Mouse (Mus musculus) neural tube, embryonic 15.5 days (tissue): Measurements from ENCODE around the gene Polr1c. TPM values are rescaled to one million over a fixed set of nuclear protein-coding genes. Genes with fewer than 3 reads are reported as not detected.

Experiments used
- ATAC-seq: fragments of 200-750 bp; cut with Nextera tagmentation; 2 replicates; pipeline ENCODE4 v1.8.0; 2017; ENCODE audit warnings: mild to moderate bottlenecking, moderate TSS enrichment, moderate library complexity; ENCODE audit not compliant: low FRiP score
- H3K27ac ChIP-seq: fragments of 300-500 bp; sonication (generic); replicated peaks from 2 replicates; pipeline ENCODE4 v1.5.1; 2015; ENCODE audit warnings: mild to moderate bottlenecking, inconsistent platforms
- H3K27me3 ChIP-seq: fragments of 300-500 bp; sonication (generic); replicated peaks from 2 replicates; pipeline ENCODE4 v1.6.1; 2015; ENCODE audit warnings: inconsistent platforms
- H3K36me3 ChIP-seq: fragments of 300-500 bp; sonication (generic); 2 replicates; pipeline ENCODE4 v1.6.1; 2015; ENCODE audit warnings: inconsistent platforms
- H3K4me1 ChIP-seq: fragments of 300-500 bp; sonication (generic); 2 replicates; pipeline ENCODE4 v1.6.1; 2015; ENCODE audit warnings: inconsistent platforms
- H3K4me2 ChIP-seq: fragments of 300-500 bp; sonication (generic); 2 replicates; pipeline ENCODE4 v1.6.1; 2015; ENCODE audit warnings: inconsistent platforms, mild to moderate bottlenecking, moderate library complexity
- H3K4me3 ChIP-seq: fragments of 300-500 bp; sonication (generic); replicated peaks from 2 replicates; pipeline ENCODE4 v1.5.1; 2015; ENCODE audit warnings: mild to moderate bottlenecking, inconsistent platforms
- H3K9ac ChIP-seq: fragments of 300-500 bp; sonication (generic); replicated peaks from 2 replicates; pipeline ENCODE4 v1.6.1; 2015; ENCODE audit warnings: mild to moderate bottlenecking, inconsistent platforms
- H3K9me3 ChIP-seq: fragments of 300-500 bp; sonication (generic); replicated peaks from 2 replicates; pipeline ENCODE4 v1.6.1; 2016; ENCODE audit warnings: inconsistent platforms
- WGBS: fragments of 180-500 bp; shearing (Covaris S2); methylation state at CpG from one replicate; pipeline ENCODE4 v1.1.7; 2015; ENCODE audit warnings: mixed read lengths; 5-methylcytosine and 5-hydroxymethylcytosine counted together
- microRNA counts: library from miRNA; unstranded; fragments of <30 nt; microRNA quantifications from one replicate; lab custom pipeline; 2016
- microRNA-seq: library from miRNA; unstranded; fragments of <30 nt; microRNA quantifications from one replicate; pipeline ENCODE4, GENCODE M21; 2017
- polyA plus RNA-seq: library from polyadenylated mRNA; unstranded; fragments of >200 nt; fragmentation: Nextera tagmentation; extraction: Ambion mirVana; gene quantifications from 2 replicates; pipeline ENCODE4 v1.2.1, GENCODE M21; 2015

Gene Polr1c
- polyA plus RNA-seq, 1 experiment from 2014 or later: 73.7 TPM

DNA sequence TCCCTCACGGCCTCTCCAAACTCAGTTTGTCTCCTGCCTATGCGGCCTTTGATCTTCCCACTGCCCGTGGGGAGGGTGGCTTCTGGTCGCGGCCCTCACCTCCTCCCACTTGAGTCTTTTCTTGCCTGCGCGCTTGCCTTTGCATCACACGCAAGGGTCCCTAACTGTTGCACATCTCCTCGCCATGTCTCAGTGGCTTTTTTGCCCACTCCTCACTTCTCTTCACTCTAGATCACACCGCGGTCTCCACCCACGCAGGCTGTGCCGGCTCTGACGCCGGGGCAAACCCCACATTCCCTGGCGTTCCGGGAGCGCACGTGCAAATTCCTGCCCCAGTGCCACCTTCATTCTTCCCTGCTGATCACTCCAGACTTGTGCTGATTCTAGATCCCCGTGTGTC lies 44.8 kb downstream of the Polr1c start:
- Histone ChIP-seq H3K9ac (peak overlapping the region; percentile 90), H3K9me3 (no peaks in the 10 kb centered on the region), H3K36me3 (peaks cover 37% of the 10 kb centered on the region), H3K27me3 (no peaks in the 10 kb centered on the region), H3K27ac (peak overlapping the region; percentile 77), H3K4me2 (peak overlapping the region; percentile 88), H3K4me1 (peaks cover 37% of the 10 kb centered on the region), H3K4me3 (peak overlapping the region; percentile 87)
- WGBS: under 1% methylated on average over 20 of the region's 20 CpGs
- no peak; the same call in 1 of the 2 replicates for ATAC-seq

DNA sequence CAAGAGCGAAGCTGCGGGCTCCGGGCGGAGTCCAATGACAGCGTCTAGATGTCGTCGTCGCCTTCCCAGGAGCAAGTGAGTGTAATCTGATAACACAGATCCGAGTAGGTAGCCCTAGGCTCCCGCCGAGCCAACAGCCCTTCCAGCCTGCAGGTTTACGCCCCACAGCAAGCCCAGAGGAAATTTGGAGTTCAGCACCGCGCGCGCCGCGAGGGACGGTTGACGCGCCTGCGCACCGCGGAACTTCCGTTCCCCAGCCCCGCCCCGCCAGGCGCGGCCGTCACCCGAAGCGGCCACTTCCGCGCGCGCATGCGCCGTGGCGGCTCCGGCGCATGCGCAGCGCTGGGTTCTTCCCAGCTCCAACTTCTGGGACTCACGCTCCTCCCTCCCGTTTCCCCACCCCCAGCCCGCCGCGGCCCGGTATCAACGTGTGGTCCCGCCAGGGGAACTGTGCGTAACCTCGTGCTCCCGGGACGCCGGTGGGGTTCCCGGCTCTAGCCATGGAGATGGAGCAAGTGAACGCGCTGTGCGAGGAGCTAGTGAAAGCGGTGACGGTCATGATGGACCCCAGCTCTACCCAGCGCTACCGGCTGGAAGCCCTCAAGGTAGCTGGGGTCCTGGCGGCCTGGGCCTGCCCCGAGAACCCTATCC lies 45.3 kb downstream of the Polr1c start, which contains the start of the genes Polh and Xpo5:
Gene Polh, minus strand, starts transcription at position 225 of the 651 bp plus-strand sequence.
Gene Xpo5, plus strand, starts transcription at position 362 of the 651 bp plus-strand sequence.
- ATAC-seq: peak; percentile 97
- WGBS: under 1% methylated on average over 66 of the region's 66 CpGs
- peaks cover 37% of the 10 kb centered on the region for H3K4me1 ChIP-seq
- H3K9ac ChIP-seq: peak within 1 kb of the TSS; percentile 90
- peak within 1 kb of the TSS; percentile 87 for H3K4me3 ChIP-seq
- no peaks in the 10 kb centered on the region for H3K27me3 ChIP-seq
- H3K9me3 ChIP-seq: no peaks in the 10 kb centered on the region
- H3K36me3 ChIP-seq: peaks cover 36% of the 10 kb centered on the region
- peak within 1 kb of the TSS; percentile 82 for H3K27ac ChIP-seq
- H3K4me2 ChIP-seq: peak within 1 kb of the TSS; percentile 88

DNA sequence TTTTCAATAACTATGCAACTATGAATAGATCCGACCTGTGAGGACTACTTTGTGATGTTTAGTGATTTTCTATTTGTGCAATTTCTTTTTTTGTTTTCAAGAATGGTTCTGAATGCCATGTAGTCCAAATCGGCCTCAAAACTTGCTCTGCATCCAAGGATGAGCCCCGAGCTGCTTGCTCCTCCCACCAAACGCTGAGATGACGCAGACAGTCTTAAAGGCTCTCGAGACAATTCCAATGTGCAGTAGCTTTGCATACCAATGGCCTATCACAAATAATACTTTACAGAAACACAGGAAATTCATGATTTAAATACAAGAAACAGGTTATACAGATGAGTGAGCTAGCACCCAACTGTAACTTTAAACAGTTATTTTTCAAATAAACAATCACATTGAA lies 46.7 kb downstream of the Polr1c start:
- Histone ChIP-seq H3K4me2 (peak overlapping the region; percentile 88), H3K4me1 (peaks cover 37% of the 10 kb centered on the region), H3K9me3 (no peaks in the 10 kb centered on the region), H3K27me3 (no peaks in the 10 kb centered on the region), H3K4me3 (no peak overlapping the region), H3K36me3 (peaks cover 36% of the 10 kb centered on the region), H3K9ac (0 out of 2 replicates have a peak overlapping the region, but pooled peaks have one; percentile 23), H3K27ac (no peak overlapping the region)
- 61% methylated on average over 6 of the region's 6 CpGs for WGBS
- no peak for ATAC-seq

MicroRNAs within 50 kb of the gene (microRNA counts, 519-probe panel; counts per million panel counts)
- microRNA mmu-miR-693-3p (lab: Ali Mortazavi, UCI): not detected
- microRNA mmu-miR-693-5p (lab: Ali Mortazavi, UCI): not detected

Small RNAs within 50 kb of the gene (microRNA-seq; reads per million reads assigned to microRNA genes)
- not detected for gene Mir693

Other genes with a start within 250 kb of the Polr1c start
- 4.1 and 4.8 TPM in 2 replicates for gene Vegfa, start 215.7 kb downstream of the Polr1c start, polyA plus RNA-seq
- 150 and 154 TPM in 2 replicates for gene Mrps18a, start 137.1 kb downstream of the Polr1c start, polyA plus RNA-seq
- gene Rsph9, start 103.8 kb downstream of the Polr1c start, polyA plus RNA-seq: 37.9 and 39.3 TPM in 2 replicates
- gene Mad2l1bp, start 94.5 kb downstream of the Polr1c start, polyA plus RNA-seq: 21.7 and 24.6 TPM in 2 replicates
- gene Gtpbp2, start 87.0 kb downstream of the Polr1c start, polyA plus RNA-seq: 41.3 and 43.5 TPM in 2 replicates
- gene Polh, start 45.4 kb downstream of the Polr1c start, polyA plus RNA-seq: 7.9 and 8.8 TPM in 2 replicates
- 29.9 and 31.0 TPM in 2 replicates for gene Xpo5, start 45.3 kb downstream of the Polr1c start, polyA plus RNA-seq
- 87.8 and 97.8 TPM in 2 replicates for gene Yipf3, start within 50 bp of the Polr1c start, polyA plus RNA-seq
- gene Lrrc73, start 5.5 kb upstream of the Polr1c start, polyA plus RNA-seq: 13.1 and 15.0 TPM in 2 replicates
- gene Tjap1, start 35.0 kb upstream of the Polr1c start, polyA plus RNA-seq: 28.6 and 32.6 TPM in 2 replicates
- gene Dlk2, start 49.4 kb upstream of the Polr1c start, polyA plus RNA-seq: 24.7 and 27.4 TPM in 2 replicates
- 9.3 TPM in 2 replicates for gene Abcc10, start 80.3 kb upstream of the Polr1c start, polyA plus RNA-seq
- gene Zfp318, start 135.7 kb upstream of the Polr1c start, polyA plus RNA-seq: 19.0 and 19.9 TPM in 2 replicates
- 2.7 and 43.4 TPM in 2 replicates for gene Crip3, start 180.9 kb upstream of the Polr1c start, polyA plus RNA-seq
- gene Slc22a7, start 190.4 kb upstream of the Polr1c start, polyA plus RNA-seq: 1.3 TPM in 1 of 2 replicates, not detected in the other
- 5.5 and 7.8 TPM in 2 replicates for gene Ttbk1, start 239.6 kb upstream of the Polr1c start, polyA plus RNA-seq
- 13.6 and 22.7 TPM in 2 replicates for gene Dnph1, start 248.7 kb upstream of the Polr1c start, polyA plus RNA-seq